Mouse (Mus musculus) left cerebral cortex, postnatal 36 days (tissue): ENCODE results near the gene Map3k13. TPM values are rescaled to one million over a fixed set of nuclear protein-coding genes. Genes with fewer than 3 reads are reported as not detected.
"Not testable (repeated sequence)": the region's sequence is repeated elsewhere in the genome, so short reads cannot be mapped to it uniquely, and the experiment has no call there.

ENCODE experiments used
- DNase-seq, 2 experiments: peaks; one replicate each; pipeline ENCODE4 v3.0.0; 2021 to 2022; ENCODE audit warnings: low spot score in 2 of 2, mixed read lengths in 1 of 2
- intact Hi-C: fragments of 180-260 bp; cut with DNase I; formaldehyde crosslinking; loops from one replicate; pipeline ENCODE4 v1.15.1; 2025
- total RNA-seq, 2 experiments: library from RNA; stranded (reverse); gene quantifications; 2 replicates each; pipeline ENCODE4 v1.2.3; 2021

Gene Map3k13
- total RNA-seq, 2 experiments from 2014 or later, result 13.6 to 16.8 TPM

DNA sequence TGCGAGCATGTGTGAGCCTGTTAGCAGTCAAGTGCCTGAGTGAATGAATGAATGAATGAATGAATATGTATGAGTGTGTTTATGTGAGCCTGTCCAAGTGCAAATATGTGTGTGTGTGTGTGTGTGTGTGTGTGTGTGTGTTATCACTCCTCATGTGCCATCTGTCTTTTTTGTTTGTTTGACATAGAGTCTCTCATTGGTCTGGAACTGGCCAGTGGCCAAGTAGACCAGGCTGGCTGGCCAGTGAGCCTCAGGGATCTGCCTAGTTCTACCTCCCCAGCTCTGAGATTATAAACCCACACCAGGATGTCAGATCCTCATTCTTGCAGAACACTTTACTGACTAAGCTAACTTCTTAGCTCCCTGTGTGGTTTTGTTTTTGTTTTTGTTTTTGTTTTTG, 10.1 kb downstream of the Map3k13 start:
- no peak for DNase-seq
- intact Hi-C loops, result no loop called here

DNA sequence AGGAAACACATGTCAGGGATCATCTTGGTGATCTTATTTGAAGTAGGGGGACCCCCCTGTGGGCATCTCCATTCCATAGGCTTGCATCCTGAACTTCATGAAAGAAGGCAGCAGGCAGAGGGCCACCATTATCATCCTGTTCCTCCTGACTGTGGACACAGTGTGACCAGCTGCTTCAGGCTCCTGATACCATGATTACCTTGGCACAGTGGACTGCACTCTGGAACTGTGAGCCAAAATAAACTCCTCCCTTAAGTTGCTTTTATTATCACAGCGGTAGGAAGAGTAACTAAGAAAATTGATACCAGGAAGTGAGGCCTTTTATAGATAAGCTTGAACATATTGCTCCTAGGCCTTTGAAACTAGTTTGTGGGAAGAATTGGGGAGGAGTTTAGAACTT, 12.7 kb downstream of the Map3k13 start:
- no peak for DNase-seq
- intact Hi-C loops, result no loop called here

DNA sequence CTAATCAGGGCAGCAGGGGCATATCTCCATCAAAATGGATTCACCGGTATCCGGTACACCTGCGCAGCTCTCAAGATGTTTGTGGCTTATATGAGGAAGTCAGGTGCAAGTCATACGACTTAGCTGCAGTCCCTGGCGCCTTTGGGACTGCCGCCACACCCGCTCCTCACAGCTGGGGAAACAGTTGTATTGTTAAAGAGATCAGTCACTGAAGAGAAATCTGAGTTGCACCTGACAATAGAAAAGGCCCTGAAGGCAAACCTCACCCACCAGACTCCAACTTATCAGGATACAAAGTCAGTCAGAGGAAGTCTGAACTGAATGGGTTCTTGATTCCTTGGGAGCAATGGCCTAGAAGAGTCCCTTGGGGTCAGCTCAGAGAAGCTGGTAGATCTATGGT, 13.6 kb downstream of the Map3k13 start:
- DNase-seq, intact Hi-C loops: not testable (repeated sequence)

DNA sequence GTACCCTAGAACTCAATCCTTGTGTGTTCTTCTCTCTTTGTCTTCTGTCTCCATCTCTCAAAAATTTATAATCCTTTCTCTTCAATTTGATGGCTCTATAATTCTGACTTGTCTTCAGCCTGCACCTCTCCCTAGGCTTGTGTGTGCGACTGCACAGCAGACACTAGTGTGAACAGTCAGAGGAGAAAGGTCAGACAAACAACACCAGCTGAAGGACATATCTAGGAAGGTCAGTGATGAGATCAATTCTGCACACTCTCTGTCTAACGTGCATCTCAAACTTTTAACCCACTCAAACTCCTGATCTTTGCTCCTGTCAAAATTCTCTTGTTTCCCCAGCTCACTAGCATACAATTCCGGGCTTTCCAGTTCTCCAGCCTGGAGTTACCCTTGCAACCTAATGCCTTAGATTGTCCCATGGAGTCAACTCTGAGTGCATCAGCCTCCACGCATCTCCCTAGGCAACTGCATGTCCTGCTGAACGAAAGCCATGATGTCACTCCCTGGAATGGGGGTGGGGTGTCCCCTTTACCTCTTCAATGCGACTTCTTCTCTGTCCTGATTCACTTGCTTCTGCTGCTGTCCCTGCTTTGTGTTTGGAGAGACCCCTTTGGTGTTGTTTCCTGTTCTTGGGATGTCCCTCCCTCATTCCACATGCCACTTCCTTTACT, 19.2 kb downstream of the Map3k13 start:
- no peak for DNase-seq
- intact Hi-C loops, result loop anchor here (10.0 kb wide), 1 partner anchor 328 kb away; no protein-coding TSS in a partner anchor

DNA sequence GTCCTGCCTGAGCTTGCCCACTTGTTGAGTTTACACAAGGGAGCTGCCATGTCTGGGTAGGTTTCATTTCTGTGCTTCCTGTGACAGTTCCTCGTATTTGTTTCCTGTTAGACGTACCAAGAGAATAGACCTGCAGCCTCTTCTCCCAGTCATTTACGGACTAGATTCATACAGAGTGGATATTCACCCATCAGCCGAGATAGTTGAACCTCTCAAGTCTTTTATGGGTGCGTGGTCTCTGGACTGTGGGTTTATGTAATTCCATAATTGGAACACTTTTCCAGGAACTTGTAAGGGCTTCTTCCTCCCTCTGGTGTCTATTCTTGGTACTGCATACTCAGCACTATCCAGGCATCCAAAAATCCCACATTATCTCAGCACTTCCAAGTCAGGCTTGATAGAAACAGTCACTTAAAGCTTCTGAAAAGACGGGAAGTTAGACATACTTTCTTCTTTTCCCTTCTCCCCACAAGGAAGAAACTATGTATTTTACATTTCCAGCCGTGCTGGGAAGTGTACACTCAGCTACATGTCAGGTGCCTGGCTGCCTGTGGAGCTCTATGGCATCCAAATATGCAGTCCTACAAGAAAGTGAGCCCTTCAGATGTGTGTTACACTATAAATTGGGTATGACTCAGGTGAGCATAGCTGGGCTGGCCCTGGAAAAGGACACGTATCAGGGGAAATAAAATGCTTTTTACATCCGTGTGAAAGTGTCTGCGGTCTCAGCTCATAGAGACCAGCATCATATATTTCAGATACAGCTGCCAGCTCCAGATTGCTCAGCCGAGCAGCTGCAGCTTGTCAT, 20.9 kb downstream of the Map3k13 start:
- peak; percentile 26 to 52 for DNase-seq
- intact Hi-C loops, result loop anchor here (1.0 to 10.0 kb wide), 2 partner anchors 46 to 330 kb away; no protein-coding TSS in a partner anchor

DNA sequence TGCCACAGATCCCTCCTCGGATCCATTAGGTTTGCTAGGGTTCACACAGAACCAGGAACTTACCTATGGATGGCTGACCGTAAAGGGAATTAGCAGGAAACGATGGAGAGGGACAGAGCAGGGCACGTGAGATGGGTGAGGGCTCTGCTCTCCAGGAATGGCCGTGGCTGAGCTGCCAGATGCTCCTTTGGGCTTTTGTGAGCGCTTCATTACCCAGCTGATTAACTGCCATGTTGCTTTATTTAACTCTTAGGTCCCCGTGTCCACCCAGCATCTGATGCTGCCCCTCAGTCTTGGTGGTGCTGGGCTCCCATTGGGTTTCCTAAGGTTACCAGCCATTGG, 21.5 kb downstream of the Map3k13 start:
- DNase-seq, result no peak
- intact Hi-C loops, result loop anchor here (1.0 to 10.0 kb wide), 2 partner anchors 46 to 331 kb away; no protein-coding TSS in a partner anchor

DNA sequence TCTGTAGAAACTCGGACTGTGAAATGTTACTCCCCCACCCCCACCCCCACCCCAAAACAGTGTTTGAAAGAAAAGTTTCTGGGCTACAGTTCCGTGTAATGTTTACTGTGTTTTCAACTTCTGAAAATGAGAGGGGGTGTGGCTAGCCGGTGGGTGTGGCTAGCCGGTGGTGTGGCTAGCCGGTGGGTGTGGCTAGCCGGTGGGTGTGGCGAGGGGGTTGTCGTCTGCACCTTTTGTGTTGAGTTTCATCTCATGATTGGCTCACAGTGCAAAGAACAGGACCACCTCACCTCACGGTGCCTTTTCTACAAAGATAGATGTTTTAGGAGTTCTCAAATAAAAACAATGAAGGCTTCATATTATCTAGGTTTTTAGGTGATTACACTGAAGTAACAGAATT, 24.0 kb downstream of the Map3k13 start:
- intact Hi-C loops, result loop anchor here (10.0 kb wide), 1 partner anchor 333 kb away; no protein-coding TSS in a partner anchor
- no peak for DNase-seq

DNA sequence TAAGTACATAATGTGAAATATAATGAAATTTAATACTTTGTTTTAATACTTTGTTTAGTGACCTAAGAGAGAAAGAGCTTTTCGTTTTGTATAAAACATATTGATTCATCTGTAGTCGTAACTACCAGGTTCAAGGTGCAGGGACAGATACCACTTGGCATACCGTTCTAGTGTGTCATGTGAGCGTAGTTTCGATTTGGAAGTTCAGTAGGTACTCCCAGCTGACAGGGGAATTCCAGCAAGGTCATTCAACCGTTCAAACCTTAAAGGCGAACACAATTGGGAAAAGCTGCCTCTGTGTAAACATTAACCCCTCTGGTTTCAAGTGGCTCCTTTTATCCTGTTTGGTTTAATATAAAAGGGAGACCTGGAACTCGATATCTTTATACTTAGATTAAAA, 24.5 kb downstream of the Map3k13 start:
- no peak for DNase-seq
- intact Hi-C loops, result loop anchor here (10.0 kb wide), 1 partner anchor 334 kb away; no protein-coding TSS in a partner anchor

DNA sequence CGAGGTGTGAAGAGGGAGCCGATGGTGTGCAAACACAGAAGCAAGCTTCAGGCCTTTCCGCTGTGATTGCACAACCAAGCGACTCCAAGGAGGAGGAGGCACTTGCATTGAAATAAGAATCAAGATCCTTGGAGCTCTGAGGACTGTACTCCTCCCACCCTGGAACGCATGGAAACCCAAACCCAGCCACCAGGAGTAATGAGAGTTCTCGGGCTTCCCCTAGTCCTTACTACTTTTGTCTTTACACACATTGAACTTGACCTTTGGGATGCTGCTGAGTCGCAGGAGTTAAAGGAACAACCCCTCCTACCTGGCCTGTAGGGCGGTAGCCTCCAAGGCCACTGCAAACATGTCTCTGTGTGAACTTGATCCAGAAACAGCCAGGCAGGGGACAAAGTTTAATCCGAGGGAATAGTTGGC, 31.5 kb downstream of the Map3k13 start:
- no peak for DNase-seq
- intact Hi-C loops, result no loop called here

DNA sequence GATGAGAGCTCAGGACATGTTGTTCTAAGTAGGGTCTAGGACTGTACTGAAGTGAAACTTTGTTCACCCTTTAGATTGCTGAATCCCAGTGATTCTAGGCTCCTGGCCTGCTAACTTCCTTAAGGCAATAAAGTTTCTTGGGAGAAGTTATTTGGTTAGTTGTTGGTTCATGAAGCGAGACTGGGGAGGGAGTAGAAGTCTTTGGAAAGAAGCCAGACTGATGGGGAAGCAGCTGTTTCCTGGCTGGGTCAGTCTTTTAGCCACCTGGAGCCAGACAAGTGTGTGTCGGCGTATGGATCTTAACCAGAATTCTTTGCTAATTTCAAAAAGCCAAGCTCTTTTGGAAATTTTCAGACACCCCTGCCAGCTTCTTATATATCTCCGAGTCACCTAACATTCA, 33.0 kb downstream of the Map3k13 start:
- intact Hi-C loops, result no loop called here
- DNase-seq, result no peak

DNA sequence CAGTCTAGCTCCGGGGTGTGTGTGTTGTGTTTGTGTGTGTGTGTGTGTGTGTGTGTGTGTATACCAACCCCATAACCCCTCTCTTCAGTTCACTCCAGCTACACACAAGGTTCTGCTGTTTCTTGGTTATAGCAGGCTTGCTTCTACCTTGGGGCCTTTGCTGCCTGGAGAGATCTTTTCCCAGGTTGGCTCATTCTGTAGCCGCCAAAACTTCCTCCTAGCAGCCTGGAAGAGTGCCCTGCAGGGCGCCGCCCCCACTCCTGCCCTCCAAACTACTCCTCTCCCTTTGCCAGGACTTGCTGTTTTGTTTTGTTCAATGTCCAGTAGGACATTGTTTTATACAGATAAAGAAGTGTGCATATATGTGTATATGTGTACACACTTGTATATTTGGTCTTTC, 33.4 kb downstream of the Map3k13 start:
- intact Hi-C loops, result no loop called here
- DNase-seq, result no peak

DNA sequence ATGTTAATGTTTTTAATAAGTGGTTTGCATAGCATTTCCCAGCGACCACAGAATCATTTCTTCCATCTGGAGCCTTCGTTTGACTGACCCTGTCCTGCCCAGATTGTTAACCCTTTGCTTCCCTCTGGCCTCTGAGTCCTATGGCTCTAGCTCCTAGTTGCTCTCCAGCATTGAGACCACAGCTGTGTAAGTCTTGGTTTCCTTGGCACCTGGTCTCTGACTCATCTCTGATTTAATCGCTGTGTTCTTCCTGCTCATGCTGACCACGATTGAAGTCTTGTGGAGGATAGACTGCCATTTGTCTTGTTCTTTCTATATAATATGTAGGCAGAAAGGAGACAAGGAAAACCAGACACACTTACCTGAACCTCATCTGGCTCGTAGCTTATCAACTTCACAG, 35.6 kb downstream of the Map3k13 start:
- DNase-seq, result no peak
- intact Hi-C loops, result no loop called here

DNA sequence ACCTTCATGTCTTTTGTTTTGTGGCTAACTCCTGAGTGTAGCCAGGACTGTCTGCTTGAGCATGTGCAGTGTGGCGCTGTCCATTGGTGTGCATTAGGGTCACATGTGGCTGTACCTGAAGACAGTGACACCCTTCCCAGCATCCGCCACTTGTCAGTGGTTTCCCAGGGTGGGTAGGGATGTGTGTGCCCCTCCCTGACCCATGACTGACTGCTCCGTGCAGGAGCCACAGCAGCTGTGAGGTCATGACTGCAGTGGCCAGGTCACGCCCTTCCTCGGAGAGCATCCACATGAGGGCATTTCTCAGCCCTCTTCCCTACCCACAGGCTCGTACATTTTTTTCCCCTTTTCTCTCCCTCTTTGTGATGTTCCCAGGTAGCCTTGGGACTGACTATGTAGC, 36.6 kb downstream of the Map3k13 start:
- intact Hi-C loops, result no loop called here
- no peak for DNase-seq

DNA sequence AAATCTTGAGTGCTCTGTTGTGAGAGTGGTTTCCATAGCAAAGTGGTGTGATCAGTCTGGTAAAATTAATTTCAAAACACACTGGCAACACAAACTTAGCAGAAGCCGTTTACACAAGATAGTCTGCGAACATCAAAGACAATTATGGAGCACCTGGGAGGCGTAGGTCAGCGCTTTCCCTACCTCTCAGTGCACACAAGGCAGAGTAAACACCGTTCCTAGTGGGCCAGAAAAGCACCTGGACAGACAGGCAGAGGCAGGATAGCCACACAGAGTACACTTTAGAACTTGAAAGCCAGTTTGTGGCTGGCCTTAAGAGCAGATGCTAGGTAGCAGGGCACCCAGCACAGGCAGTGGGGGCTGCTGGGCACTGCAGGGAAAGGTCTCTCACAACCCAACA, 37.6 kb downstream of the Map3k13 start:
- no peak for DNase-seq
- intact Hi-C loops, result no loop called here

DNA sequence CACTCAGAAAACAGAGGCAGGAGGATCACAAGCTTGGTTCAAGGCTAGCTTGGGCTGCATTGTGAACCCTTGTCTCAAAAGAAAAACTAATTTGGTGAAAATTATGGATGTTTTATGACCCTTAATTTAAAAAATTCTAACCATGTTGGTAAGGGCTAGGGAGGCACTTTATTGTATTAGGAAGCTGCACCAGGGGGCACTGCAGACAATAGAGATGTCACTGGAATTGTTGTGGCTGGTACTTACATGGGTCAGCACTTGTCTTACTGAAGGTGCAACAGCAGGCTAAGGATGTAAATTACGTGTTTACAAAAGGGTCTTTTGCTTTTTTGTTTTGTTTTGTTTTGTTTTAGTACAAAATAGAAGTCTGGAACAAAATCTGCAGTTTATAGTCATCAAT, 39.3 kb downstream of the Map3k13 start:
- intact Hi-C loops, result no loop called here
- no peak for DNase-seq

DNA sequence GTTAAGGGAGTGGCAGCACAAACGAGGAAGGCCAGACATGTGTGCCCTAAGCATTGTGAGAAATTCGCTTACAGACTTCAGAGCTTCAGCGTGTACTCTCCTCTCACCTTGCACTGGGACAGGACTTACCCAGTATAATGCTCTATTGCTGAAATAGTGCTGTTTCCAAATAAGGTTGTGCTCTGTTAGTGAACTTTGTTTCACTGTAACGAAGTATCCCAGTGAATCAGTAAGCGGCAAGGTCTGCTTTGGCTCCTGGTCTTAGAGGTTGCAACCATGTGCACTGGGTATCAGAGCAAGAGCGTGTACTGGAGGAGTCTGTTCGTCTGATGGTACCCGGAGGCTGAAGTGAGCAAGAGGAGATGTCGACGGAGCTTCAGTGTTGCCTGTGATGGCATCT, 39.8 kb downstream of the Map3k13 start:
- intact Hi-C loops, result no loop called here
- DNase-seq, result no peak

DNA sequence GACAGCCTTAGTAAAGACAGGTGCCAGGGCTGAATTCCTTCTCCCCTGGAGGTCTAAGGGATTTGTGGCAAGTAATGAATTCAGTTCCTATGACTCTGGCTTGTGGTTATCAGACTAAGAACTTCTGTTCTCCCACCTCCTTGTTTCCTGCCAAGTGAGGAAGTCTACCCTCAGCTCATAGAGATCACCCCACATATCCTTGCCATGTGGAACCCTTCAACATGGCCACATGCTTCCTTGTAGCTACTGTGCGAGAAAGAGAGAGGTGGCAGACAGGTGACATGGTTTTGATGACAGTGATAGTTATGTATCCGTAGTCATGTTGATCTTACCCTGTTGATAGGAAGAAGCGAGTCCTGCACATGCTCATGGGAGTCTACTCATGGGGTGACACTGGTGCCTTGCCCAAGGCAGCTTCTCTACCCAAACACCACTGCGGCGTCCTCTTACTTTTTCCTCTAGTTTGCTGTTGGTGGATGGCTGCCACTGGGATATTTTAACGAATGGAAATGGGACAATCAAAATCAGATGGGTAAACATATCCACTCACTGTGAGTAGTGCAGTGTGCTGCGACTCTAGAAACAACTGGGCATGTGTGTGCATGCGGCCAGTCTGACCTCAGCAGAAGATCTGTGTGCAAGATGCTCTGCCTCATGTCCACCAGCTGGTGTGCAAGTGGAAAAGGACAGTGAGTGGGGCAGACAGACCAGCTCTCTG, 40.9 kb downstream of the Map3k13 start:
- no peak for DNase-seq
- intact Hi-C loops, result loop anchor here (5.0 kb wide), 1 partner anchor 187 kb away; no protein-coding TSS in a partner anchor

DNA sequence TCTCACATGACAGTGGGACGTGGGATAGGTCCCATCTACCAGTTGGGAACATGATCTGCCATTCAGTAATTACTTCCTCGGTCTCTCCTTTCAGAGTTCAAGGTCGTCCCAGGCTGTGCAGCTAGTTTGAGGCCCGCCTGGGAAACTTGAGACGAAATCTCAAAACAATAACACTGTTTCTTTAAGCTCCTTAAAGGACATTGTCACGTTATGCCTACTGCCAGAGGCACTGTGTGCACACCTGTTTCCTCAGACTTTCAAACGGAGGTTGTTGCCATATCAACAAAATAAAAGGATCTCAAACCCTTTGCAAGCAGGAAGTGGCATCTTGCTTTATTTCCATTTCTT, 41.4 kb downstream of the Map3k13 start:
- DNase-seq, result no peak
- intact Hi-C loops, result loop anchor here (5.0 kb wide), 1 partner anchor 187 kb away; no protein-coding TSS in a partner anchor

DNA sequence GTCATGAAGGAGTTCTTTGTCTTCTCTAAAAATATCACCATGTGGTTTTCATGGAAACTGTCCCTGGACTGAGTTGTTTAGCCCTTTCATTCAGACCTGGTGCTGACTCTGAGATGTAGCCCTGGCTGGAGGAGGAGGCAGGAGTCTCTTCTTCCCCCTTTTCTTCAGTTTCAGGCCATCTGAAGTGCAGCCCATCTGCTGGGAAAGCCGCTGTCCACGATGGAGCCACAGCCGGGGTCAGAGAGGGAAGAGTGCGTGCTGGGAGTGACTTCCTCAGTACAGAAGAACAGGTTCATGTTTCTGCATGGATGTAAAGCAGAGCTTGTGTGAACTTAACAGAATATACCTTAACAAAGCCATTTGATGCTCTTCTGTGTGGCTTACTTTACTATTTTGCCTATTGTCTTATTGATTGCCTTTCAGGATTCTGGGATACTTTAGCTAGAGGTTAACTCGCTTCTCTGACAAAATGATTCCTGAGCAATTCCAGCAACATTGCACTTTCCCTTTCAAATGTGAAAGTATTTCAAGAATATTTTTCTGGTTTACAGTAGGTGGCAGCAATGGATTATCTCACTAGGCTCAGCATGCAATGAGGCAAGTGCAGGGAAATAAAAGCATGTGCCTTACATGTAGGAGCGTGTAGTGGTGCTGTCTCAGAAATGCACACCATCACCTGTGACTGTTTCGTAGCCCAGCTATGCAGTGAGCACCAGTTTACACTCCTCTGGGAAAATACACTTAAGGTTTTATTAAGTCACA, 42.3 kb downstream of the Map3k13 start:
- no peak for DNase-seq
- intact Hi-C loops, result loop anchor here (5.0 kb wide), 1 partner anchor 186 kb away; no protein-coding TSS in a partner anchor

DNA sequence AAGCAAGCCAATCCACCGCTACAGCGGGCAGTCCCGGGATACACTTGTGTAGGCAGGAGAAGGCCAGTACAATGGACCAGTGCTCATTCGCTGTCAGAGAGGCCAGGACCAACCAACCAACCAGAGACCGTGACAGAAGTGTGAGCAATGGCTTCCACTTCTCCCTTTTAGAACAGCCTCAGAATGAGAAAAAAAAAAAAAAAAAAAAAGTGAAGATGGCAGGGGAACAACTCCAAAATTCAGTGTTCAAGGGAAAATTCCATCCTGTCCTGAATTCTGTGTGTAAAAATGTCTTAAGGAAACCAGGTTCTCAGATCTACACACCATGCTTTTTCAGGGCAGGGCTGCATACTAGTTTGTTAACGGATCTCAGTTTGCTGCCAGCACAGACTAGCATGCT, 43.5 kb downstream of the Map3k13 start:
- DNase-seq, result no peak
- intact Hi-C loops, result loop anchor here (5.0 kb wide), 1 partner anchor 185 kb away; no protein-coding TSS in a partner anchor
